Mouse (Mus musculus): ENCODE results near the gene Arhgef1. TPM values are rescaled to one million over a fixed set of nuclear protein-coding genes. Genes with fewer than 3 reads are reported as not detected.

Arhgef1 gene
- total and polyA plus RNA-seq, 3 experiments = 17.8 to 128 (median 37.8) TPM

DNA sequence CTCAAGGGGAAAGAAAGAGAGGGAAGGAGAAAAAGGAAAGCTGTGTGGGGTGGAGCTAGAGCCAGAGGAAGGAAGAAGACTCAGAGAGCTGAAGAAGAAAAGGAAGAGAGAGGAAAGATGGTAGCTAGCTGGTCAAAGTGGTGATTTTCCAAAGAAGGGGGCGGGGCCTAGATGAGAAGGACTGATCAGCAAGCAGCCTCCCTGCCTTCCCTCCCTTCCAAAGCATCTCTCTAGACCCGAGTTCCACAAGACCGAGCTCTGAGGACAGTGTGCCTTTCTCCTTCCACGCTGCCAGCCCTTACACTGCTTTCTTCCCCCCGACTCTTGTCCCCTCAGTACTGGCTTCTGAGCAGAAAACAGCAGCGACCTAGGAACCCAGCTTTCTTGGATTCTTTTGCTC is 38.6 kb upstream of the Arhgef1 start:
- H3K4me2 ChIP-seq (ENCODE audit: insufficient read depth, low read depth, poor library complexity, severe bottlenecking) = no peak overlapping the region
- dilution Hi-C loops (cut with MboI; ENCODE audit: extremely low pct_ligation_motif_present, extremely low pct_unique_long_range_greater_than_20kb, low sequenced_read_pairs) (no loop called here), in situ Hi-C loops (cut with MboI; ENCODE audit: low pct_ligation_motif_present, low pct_unique_long_range_greater_than_20kb, low sequenced_read_pairs) (no loop called here)
- DNase-seq (ENCODE audit: extremely low read depth) = no peak
- H3K27ac ChIP-seq (ENCODE audit: insufficient read depth, low read depth) = no peak overlapping the region
- H3K27me3 ChIP-seq (replicated peaks) = peaks cover 16% of the 10 kb centered on the region
- no peak for TF ChIP-seq POLR2A (IDR thresholded peaks at IDR 0.05; ENCODE audit: low read depth, low read length)
- no peak for TF ChIP-seq RCOR1 (conservative IDR thresholded peaks at IDR 0.05; ENCODE audit: low read depth, low read length)
- TF ChIP-seq MAZ (IDR thresholded peaks at IDR 0.05; ENCODE audit: low read depth, low read length) = no peak
- no peak for TF ChIP-seq KAT2A (IDR thresholded peaks at IDR 0.05; ENCODE audit: insufficient replicate concordance, low read length)
- TF ChIP-seq TBP (conservative IDR thresholded peaks at IDR 0.05; ENCODE audit: low read depth, low read length) = no peak
- TF ChIP-seq HCFC1 (IDR thresholded peaks at IDR 0.05; ENCODE audit: low read depth, low read length) = no peak
- no peak for TF ChIP-seq TCF12 (IDR thresholded peaks at IDR 0.05; ENCODE audit: low read depth, low read length)
- TF ChIP-seq SMC3 (IDR thresholded peaks at IDR 0.05; ENCODE audit: low read depth, low read length) = no peak
- no peak for TF ChIP-seq JUN (IDR thresholded peaks at IDR 0.05; ENCODE audit: insufficient read depth, low read depth, low read length)
- no peak for TF ChIP-seq IRF4 (IDR thresholded peaks at IDR 0.05; ENCODE audit: low read depth, low read length)
- H3K79me2 ChIP-seq (replicated peaks; ENCODE audit: control insufficient read depth, extremely low read depth, insufficient read depth, poor library complexity, severe bottlenecking) = no peaks in the 10 kb centered on the region
- H3K4me3 ChIP-seq (replicated peaks in 1 of 3; ENCODE audit: low read depth in 2 of 3, low read length in 2 of 3, poor library complexity in 1 of 3) = no peak overlapping the region
- H3K9me3 ChIP-seq (replicated peaks; ENCODE audit: low read length) = peaks cover 2% of the 10 kb centered on the region
- no peak overlapping the region for H3K9ac ChIP-seq (ENCODE audit: insufficient read depth, low read depth)
- H3K36me3 ChIP-seq (replicated peaks in 1 of 2; ENCODE audit: control insufficient read depth in 1 of 2, insufficient read depth in 1 of 2, low read length in 1 of 2) = no peaks in the 10 kb centered on the region
- peaks cover 0 to 5% of the 10 kb centered on the region in 2 experiments; a peak in 2 of 4 replicates for H3K4me1 ChIP-seq (ENCODE audit: control insufficient read depth in 1 of 2, insufficient read depth in 2 of 2)

DNA sequence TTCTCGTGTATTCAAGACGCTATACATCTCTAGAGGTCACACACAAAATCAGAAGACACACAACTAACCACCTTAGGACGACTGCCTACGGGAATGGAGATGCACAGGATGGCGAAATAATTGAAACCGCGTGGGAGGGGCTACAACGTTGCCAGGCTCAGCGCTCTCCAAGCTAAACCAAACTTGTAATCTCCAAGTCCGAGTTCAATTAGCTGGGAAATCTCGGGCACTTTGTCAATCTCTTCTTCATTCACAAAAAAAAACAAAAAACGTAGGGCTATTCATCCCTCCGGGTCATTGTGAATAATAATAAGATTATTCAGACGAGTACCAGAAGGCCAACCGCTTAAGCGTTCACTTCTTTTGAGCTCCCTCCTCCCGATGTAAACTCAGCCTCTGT is 33.6 kb upstream of the Arhgef1 start:
- DNase-seq (ENCODE audit: extremely low read depth) = no peak
- Histone ChIP-seq H3K36me3 (replicated peaks in 1 of 2; ENCODE audit: control insufficient read depth in 1 of 2, insufficient read depth in 1 of 2, low read length in 1 of 2) (no peaks in the 10 kb centered on the region), H3K9me3 (replicated peaks; ENCODE audit: low read length) (no peaks in the 10 kb centered on the region), H3K4me1 (ENCODE audit: control insufficient read depth in 1 of 2, insufficient read depth in 2 of 2) (peaks cover 5 to 7% of the 10 kb centered on the region in 2 experiments; a peak in 2 of 4 replicates), H3K79me2 (replicated peaks; ENCODE audit: control insufficient read depth, extremely low read depth, insufficient read depth, poor library complexity, severe bottlenecking) (no peaks in the 10 kb centered on the region), H3K9ac (ENCODE audit: insufficient read depth, low read depth) (no peak overlapping the region), H3K27me3 (replicated peaks) (peaks cover 2% of the 10 kb centered on the region), H3K27ac (ENCODE audit: insufficient read depth, low read depth) (no peak overlapping the region), H3K4me3 (replicated peaks in 1 of 3; ENCODE audit: low read depth in 2 of 3, low read length in 2 of 3, poor library complexity in 1 of 3) (no peak overlapping the region), H3K4me2 (ENCODE audit: insufficient read depth, low read depth, poor library complexity, severe bottlenecking) (no peak overlapping the region)
- TF ChIP-seq USF1 (IDR thresholded peaks at IDR 0.05; ENCODE audit: low read depth, low read length) (no peak), UBTF (IDR thresholded peaks at IDR 0.05; ENCODE audit: low read depth, low read length) (no peak), MEF2A (IDR thresholded peaks at IDR 0.05; ENCODE audit: borderline replicate concordance, low read depth, low read length) (no peak), HCFC1 (IDR thresholded peaks at IDR 0.05; ENCODE audit: low read depth, low read length) (no peak), ZNF384 (IDR thresholded peaks at IDR 0.05; ENCODE audit: low read depth, low read length) (no peak), MAX (IDR thresholded peaks at IDR 0.05; ENCODE audit: low read length) (no peak)
- in situ Hi-C loops (cut with MboI; ENCODE audit: low pct_ligation_motif_present, low pct_unique_long_range_greater_than_20kb, low sequenced_read_pairs) (no loop called here), dilution Hi-C loops (cut with MboI; ENCODE audit: extremely low pct_ligation_motif_present, extremely low pct_unique_long_range_greater_than_20kb, low sequenced_read_pairs) (no loop called here)

Measured in CH12.LX (cell line).